Mouse (Mus musculus) liver, adult 2 months (tissue): Measurements from ENCODE around the gene Gm49027. TPM values are rescaled to one million over a fixed set of nuclear protein-coding genes. Genes with fewer than 3 reads are reported as not detected.

ENCODE experiments used
- DNase-seq: peaks from one replicate; pipeline ENCODE4 v3.0.0-alpha.2; 2011; ENCODE audit warnings: low read depth, low spot score; ENCODE audit errors: extremely low read depth
- H3K27ac ChIP-seq: fragments of 200-500 bp; replicated peaks from 2 replicates; pipeline ENCODE4 v1.5.1; 2012; ENCODE audit warnings: low read depth, mild to moderate bottlenecking, control low read depth, inconsistent platforms, low read length; ENCODE audit not compliant: insufficient read depth
- H3K27me3 ChIP-seq: fragments of 200-500 bp; 2 replicates; pipeline ENCODE4 v1.6.1; 2012; ENCODE audit warnings: mild to moderate bottlenecking, moderate library complexity, low read length, inconsistent platforms; ENCODE audit not compliant: control insufficient read depth, insufficient read depth
- H3K36me3 ChIP-seq: fragments of 200-500 bp; 2 replicates; pipeline ENCODE4 v1.6.1; 2012; ENCODE audit warnings: low read length, inconsistent platforms; ENCODE audit not compliant: control insufficient read depth, insufficient read depth
- H3K4me1 ChIP-seq: fragments of 200-500 bp; 2 replicates; pipeline ENCODE4 v1.6.1; 2011; ENCODE audit warnings: low read length; ENCODE audit not compliant: control insufficient read depth, insufficient read depth
- H3K4me3 ChIP-seq: fragments of 200-500 bp; 2 replicates; pipeline ENCODE4 v1.5.1; 2011; ENCODE audit warnings: low read depth, mild to moderate bottlenecking, control low read depth, low read length, moderate library complexity; ENCODE audit not compliant: insufficient read depth
- H3K79me2 ChIP-seq: fragments of 200-500 bp; 2 replicates; pipeline ENCODE4 v1.6.1; 2012; ENCODE audit warnings: inconsistent platforms, mild to moderate bottlenecking, low read length, moderate library complexity; ENCODE audit not compliant: control insufficient read depth, insufficient read depth
- H3K9ac ChIP-seq: fragments of 200-500 bp; 2 replicates; pipeline ENCODE4 v1.6.1; 2012; ENCODE audit warnings: low read depth, mild to moderate bottlenecking, control low read depth, inconsistent platforms, low read length
- CTCF ChIP-seq: fragments of 200-500 bp; IDR thresholded peaks from 2 replicates; pipeline ENCODE4 v1.5.1; 2011; ENCODE audit warnings: low read depth, low read length, control low read depth
- POLR2A ChIP-seq: fragments of 200-500 bp; IDR thresholded peaks from 2 replicates; pipeline ENCODE4 v1.6.1; 2011; ENCODE audit warnings: low read length, control low read depth; ENCODE audit not compliant: insufficient read depth; ENCODE audit errors: extremely low read depth
- WGBS: fragments of 180-500 bp; shearing (Covaris S2); methylation state at CpG from one replicate; pipeline ENCODE4 v1.1.7; 2018; 5-methylcytosine and 5-hydroxymethylcytosine counted together
- polyA plus RNA-seq: library from polyadenylated mRNA; depleted of rRNA; stranded (reverse); fragments of >200 nt; gene quantifications from 2 replicates; pipeline ENCODE4 v1.2.3, GENCODE M21; 2012
- total RNA-seq: library from RNA; depleted of rRNA; stranded (reverse); fragments of >200 nt; gene quantifications from 2 replicates; pipeline ENCODE4 v1.2.3, GENCODE M21; 2014

The Gm49027 gene
- total and polyA plus RNA-seq, 2 experiments = 0.54 TPM; not detected in 1

DNA sequence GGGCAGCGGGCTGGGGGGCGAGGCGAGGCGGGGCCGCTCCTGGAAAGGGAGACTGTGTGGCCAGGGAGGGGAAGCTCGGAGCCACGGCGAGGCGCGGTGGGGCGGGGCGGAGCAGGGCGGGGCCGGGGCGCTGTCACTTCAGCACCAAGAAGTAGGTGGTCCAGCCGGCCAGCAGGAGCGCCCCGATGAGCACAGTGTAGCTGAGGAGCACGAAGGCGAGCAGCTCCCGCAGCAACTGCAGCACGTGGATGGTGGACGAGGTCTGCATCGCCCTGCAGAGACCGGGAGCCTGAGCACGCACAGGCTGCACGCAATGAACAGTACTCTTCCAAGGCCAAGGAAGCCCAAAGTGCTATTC, 916 bp downstream of the Gm49027 start:
- Histone ChIP-seq H3K27ac (no peak overlapping the region), H3K36me3 (peaks cover 11% of the 10 kb centered on the region; the same call in 1 of the 2 replicates), H3K4me3 (peak overlapping the region; percentile 76), H3K27me3 (no peaks in the 10 kb centered on the region), H3K79me2 (peaks cover 4% of the 10 kb centered on the region; the same call in 1 of the 2 replicates), H3K9ac (peak overlapping the region; percentile 59), H3K4me1 (peaks cover 4% of the 10 kb centered on the region; the same call in 1 of the 2 replicates)
- DNase-seq = no peak
- TF ChIP-seq CTCF (no peak), POLR2A (no peak)
- WGBS = 2% methylated on average over 27 of the region's 27 CpGs

DNA sequence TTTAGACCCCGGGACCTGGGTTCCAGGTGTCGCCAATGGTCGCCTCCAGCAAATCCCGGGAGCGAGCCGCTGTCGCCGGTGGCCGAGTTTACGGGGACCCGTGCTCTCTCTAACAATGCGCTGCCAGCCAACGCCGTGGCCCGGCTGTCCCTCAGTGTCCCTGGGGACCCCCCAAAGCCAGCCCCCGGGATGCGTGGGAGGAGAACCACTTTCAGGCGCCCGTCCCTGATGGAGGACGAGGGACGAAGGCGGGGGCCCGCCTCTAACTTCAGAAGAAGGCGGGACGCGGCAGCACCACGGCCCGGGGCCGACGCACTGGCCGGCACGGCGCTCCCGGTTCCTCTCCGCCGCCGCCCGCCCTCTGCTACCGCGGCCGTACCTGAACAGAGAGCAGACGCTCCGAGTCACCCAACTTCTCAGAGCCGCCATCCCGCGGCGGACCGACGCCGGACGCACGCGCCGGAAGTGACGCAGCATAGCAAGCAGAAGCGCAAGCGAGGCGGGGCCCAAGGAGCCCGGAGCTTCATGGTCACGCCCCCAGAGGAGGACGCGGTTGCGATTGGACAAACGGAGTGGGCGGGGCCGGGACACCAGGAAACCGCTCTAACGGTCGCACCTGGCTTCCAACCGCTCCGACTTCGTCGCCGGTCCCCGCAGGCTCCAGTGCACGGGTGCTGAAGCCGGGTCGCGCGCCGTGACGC, 1.4 kb downstream of the Gm49027 start, which contains the start of gene Diablo:
Gene Diablo (minus strand): TSS at position 485 of the 701 bp plus-strand sequence.
- H3K36me3 ChIP-seq = peaks cover 7% of the 10 kb centered on the region; the same call in 1 of the 2 replicates
- peaks cover 4% of the 10 kb centered on the region; the same call in 1 of the 2 replicates for H3K4me1 ChIP-seq
- H3K27me3 ChIP-seq = no peaks in the 10 kb centered on the region
- under 1% methylated on average over 82 of the region's 82 CpGs for WGBS
- peak within 1 kb of the TSS; percentile 90 for H3K9ac ChIP-seq
- H3K4me3 ChIP-seq = peak within 1 kb of the TSS; percentile 76
- no peak within 1 kb of the TSS; the same call in 1 of the 2 replicates for H3K27ac ChIP-seq
- H3K79me2 ChIP-seq = peaks cover 4% of the 10 kb centered on the region; the same call in 1 of the 2 replicates
- DNase-seq = peak; percentile 84
- no peak for TF ChIP-seq CTCF
- peak; percentile 87 for TF ChIP-seq POLR2A

DNA sequence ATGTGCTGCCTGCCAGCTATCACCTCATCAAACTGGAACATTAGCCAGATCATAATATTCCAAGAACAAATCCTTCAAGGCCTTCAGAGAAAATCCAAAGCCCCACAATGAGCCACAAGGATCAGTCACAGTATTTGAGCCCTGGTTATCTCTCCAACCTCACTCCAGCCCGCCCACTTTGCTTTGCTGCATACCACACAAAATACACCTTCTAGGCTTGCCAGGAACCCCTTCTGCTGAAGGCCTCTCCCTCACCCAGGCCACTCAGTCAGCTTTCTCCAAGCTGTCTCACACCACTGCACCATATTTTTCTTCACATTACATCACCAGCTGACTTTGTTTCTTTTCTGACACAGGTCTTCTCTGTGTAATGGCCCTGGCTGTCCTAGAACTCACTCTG, 3.1 kb downstream of the Gm49027 start:
- Histone ChIP-seq H3K27ac (no peak overlapping the region), H3K36me3 (peaks cover 14% of the 10 kb centered on the region), H3K27me3 (no peaks in the 10 kb centered on the region), H3K79me2 (peaks cover 4% of the 10 kb centered on the region; the same call in 1 of the 2 replicates), H3K4me3 (no peak overlapping the region), H3K9ac (no peak overlapping the region), H3K4me1 (peaks cover 4% of the 10 kb centered on the region; the same call in 1 of the 2 replicates)
- no peak for DNase-seq
- 94% methylated on average over 1 of the region's 1 CpGs for WGBS
- TF ChIP-seq CTCF (no peak), POLR2A (no peak)

DNA sequence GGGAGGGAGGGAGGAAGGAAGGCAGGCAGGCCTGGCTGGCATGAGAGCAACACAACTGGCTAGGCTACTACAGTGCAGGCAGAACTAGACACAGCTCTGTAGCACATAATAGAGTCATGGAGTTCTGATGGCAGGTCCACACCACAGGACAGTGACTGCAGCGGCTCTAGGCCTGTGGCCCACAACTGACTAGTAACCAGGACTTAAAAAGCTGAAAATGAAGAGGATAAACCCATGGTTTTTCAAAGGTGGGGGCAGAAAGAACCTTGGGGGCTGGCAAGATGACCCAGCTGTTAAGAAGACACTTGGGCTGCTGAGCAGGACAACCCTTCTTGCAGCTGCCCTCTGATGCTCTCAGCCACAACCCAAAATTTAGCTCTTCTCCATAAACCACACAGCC, 3.7 kb downstream of the Gm49027 start:
- H3K27ac ChIP-seq = no peak overlapping the region
- WGBS = 95% methylated on average over 1 of the region's 1 CpGs
- TF ChIP-seq POLR2A = no peak
- TF ChIP-seq CTCF = no peak
- no peak overlapping the region for H3K4me3 ChIP-seq
- peaks cover 4% of the 10 kb centered on the region; the same call in 1 of the 2 replicates for H3K79me2 ChIP-seq
- H3K4me1 ChIP-seq = peaks cover 4% of the 10 kb centered on the region; the same call in 1 of the 2 replicates
- no peak for DNase-seq
- H3K27me3 ChIP-seq = no peaks in the 10 kb centered on the region
- no peak overlapping the region for H3K9ac ChIP-seq
- peaks cover 19% of the 10 kb centered on the region for H3K36me3 ChIP-seq

DNA sequence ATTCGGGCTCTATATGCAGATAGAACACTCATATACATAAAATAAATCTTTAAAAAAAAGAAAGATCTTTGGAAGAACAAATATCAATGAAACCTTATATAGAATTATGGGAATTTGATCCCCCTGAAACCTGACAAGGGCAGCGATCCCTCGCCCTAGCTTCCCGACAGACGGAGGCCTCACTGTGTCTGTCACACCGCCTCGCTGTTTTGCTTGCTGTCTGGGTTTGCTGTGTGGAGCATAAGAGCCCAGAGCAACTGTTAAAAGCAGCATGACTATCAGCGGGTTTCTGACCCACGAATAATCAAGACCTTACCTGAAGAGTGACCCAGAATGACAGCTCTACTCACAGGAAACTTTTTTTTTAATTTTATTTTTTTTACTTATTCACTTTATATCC, 4.6 kb downstream of the Gm49027 start:
- WGBS = 96% methylated on average over 9 of the region's 9 CpGs
- no peak overlapping the region for H3K4me3 ChIP-seq
- H3K27ac ChIP-seq = no peak overlapping the region
- TF ChIP-seq POLR2A = no peak
- no peak for TF ChIP-seq CTCF
- H3K27me3 ChIP-seq = no peaks in the 10 kb centered on the region
- DNase-seq = no peak
- peaks cover 4% of the 10 kb centered on the region; the same call in 1 of the 2 replicates for H3K4me1 ChIP-seq
- peaks cover 23% of the 10 kb centered on the region for H3K36me3 ChIP-seq
- H3K9ac ChIP-seq = no peak overlapping the region
- H3K79me2 ChIP-seq = peaks cover 4% of the 10 kb centered on the region; the same call in 1 of the 2 replicates

- Histone ChIP-seq H3K79me2 (no peaks in the 10 kb centered on the region), H3K4me1 (no peaks in the 10 kb centered on the region), H3K9ac (no peak overlapping the region), H3K27me3 (no peaks in the 10 kb centered on the region), H3K27ac (no peak overlapping the region), H3K36me3 (peaks cover 23% of the 10 kb centered on the region), H3K4me3 (no peak overlapping the region)
- TF ChIP-seq POLR2A = no peak
- TF ChIP-seq CTCF = no peak
- no peak for DNase-seq
- 94% methylated on average over 5 of the region's 5 CpGs for WGBS
These were observed 10.4 kb downstream of the Gm49027 start for GRCm38 (mm10) chr5:123514871-123515270.
